Mouse (Mus musculus) hindbrain, embryonic 13.5 days (tissue): ENCODE data around the gene Ahsa1. TPM values are rescaled to one million over a fixed set of nuclear protein-coding genes. Genes with fewer than 3 reads are reported as not detected.

ENCODE experiments used
- ATAC-seq: fragments of 200-750 bp; cut with Nextera tagmentation; 2 replicates; pipeline ENCODE4 v1.8.0; 2017; ENCODE audit warnings: moderate TSS enrichment; ENCODE audit not compliant: low FRiP score
- H3K27ac ChIP-seq: fragments of 300-500 bp; sonication (generic); 2 replicates; pipeline ENCODE4 v1.5.1; 2015; ENCODE audit warnings: inconsistent platforms, mild to moderate bottlenecking, moderate library complexity
- H3K27me3 ChIP-seq: fragments of 300-500 bp; sonication (generic); 2 replicates; pipeline ENCODE4 v1.6.1; 2015; ENCODE audit warnings: mild to moderate bottlenecking, inconsistent platforms
- H3K36me3 ChIP-seq: fragments of 300-500 bp; sonication (generic); 2 replicates; pipeline ENCODE4 v1.6.1; 2015; ENCODE audit warnings: mild to moderate bottlenecking, inconsistent platforms
- H3K4me1 ChIP-seq: fragments of 300-500 bp; sonication (generic); replicated peaks from 2 replicates; pipeline ENCODE4 v1.6.1; 2015; ENCODE audit warnings: inconsistent platforms
- H3K4me2 ChIP-seq: fragments of 300-500 bp; sonication (generic); 2 replicates; pipeline ENCODE4 v1.6.1; 2015; ENCODE audit warnings: inconsistent platforms, mild to moderate bottlenecking, moderate library complexity
- H3K4me3 ChIP-seq: fragments of 300-500 bp; sonication (generic); 2 replicates; pipeline ENCODE4 v1.5.1; 2015; ENCODE audit warnings: mild to moderate bottlenecking, inconsistent platforms
- H3K9ac ChIP-seq: fragments of 300-500 bp; sonication (generic); 2 replicates; pipeline ENCODE4 v1.6.1; 2015; ENCODE audit warnings: mild to moderate bottlenecking, inconsistent platforms
- H3K9me3 ChIP-seq: fragments of 300-500 bp; sonication (generic); 2 replicates; pipeline ENCODE4 v1.6.1; 2016; ENCODE audit warnings: inconsistent platforms
- WGBS: fragments of 180-500 bp; shearing (Covaris S2); methylation state at CpG from one replicate; pipeline ENCODE4 v1.1.7; 2015; 5-methylcytosine and 5-hydroxymethylcytosine counted together
- microRNA-seq: library from miRNA; unstranded; fragments of <30 nt; microRNA quantifications from one replicate; pipeline ENCODE4, GENCODE M21; 2016
- polyA plus RNA-seq: library from polyadenylated mRNA; unstranded; fragments of >200 nt; fragmentation: Nextera tagmentation; extraction: Ambion mirVana; gene quantifications from 2 replicates; pipeline ENCODE4 v1.2.1, GENCODE M21; 2015

Ahsa1 gene
- polyA plus RNA-seq, 1 experiment from 2014 or later, result 214 TPM

- H3K27me3 ChIP-seq, result no peaks in the 10 kb centered on the region
- no peaks in the 10 kb centered on the region for H3K9me3 ChIP-seq
- no peak for ATAC-seq
- no peak overlapping the region for H3K27ac ChIP-seq
- no peaks in the 10 kb centered on the region for H3K4me1 ChIP-seq
- no peak overlapping the region for H3K4me3 ChIP-seq
- peaks cover 9% of the 10 kb centered on the region; the same call in 1 of the 2 replicates for H3K36me3 ChIP-seq
- 90% methylated on average over 3 of the region's 3 CpGs for WGBS
- H3K4me2 ChIP-seq, result no peak overlapping the region
- no peak overlapping the region for H3K9ac ChIP-seq
Measured at GRCm38 (mm10) chr12:87319229-87319628, 53.0 kb downstream of the Ahsa1 start.

Small RNA genes within 50 kb of the gene (microRNA-seq; reads per million reads assigned to microRNA genes)
- gene Gm47293, result not detected

Other genes starting within 250 kb of the Ahsa1 start
- 6.8 and 7.3 TPM in 2 replicates for gene Tmem63c, start 245.1 kb upstream of the Ahsa1 start, polyA plus RNA-seq
- 0.94 and 1.2 TPM in 2 replicates for gene Ngb, start 163.9 kb upstream of the Ahsa1 start, polyA plus RNA-seq
- gene Gstz1, start 119.3 kb upstream of the Ahsa1 start, polyA plus RNA-seq, result 29.6 and 32.6 TPM in 2 replicates
- 11.5 and 12.9 TPM in 2 replicates for gene Pomt2, start 118.5 kb upstream of the Ahsa1 start, polyA plus RNA-seq
- 1.7 and 2.4 TPM in 2 replicates for gene Samd15, start 66.8 kb upstream of the Ahsa1 start, polyA plus RNA-seq
- gene Tmed8, start 66.0 kb upstream of the Ahsa1 start, polyA plus RNA-seq, result 4.1 and 4.2 TPM in 2 replicates
- gene Noxred1, start 27.7 kb upstream of the Ahsa1 start, polyA plus RNA-seq, result 1.6 and 2.1 TPM in 2 replicates
- 57.7 and 62.4 TPM in 2 replicates for gene Vipas39, start 223 bp upstream of the Ahsa1 start, polyA plus RNA-seq
- gene Ism2, start 33.2 kb downstream of the Ahsa1 start, polyA plus RNA-seq, result 1.1 and 1.2 TPM in 2 replicates
- 64.8 and 70.5 TPM in 2 replicates for gene Sptlc2, start 121.9 kb downstream of the Ahsa1 start, polyA plus RNA-seq
- 283 and 290 TPM in 2 replicates for gene Slirp, start 177.4 kb downstream of the Ahsa1 start, polyA plus RNA-seq
- 45.5 and 48.2 TPM in 2 replicates for gene Alkbh1, start 177.5 kb downstream of the Ahsa1 start, polyA plus RNA-seq
- 124 and 129 TPM in 2 replicates for gene Snw1, start 205.8 kb downstream of the Ahsa1 start, polyA plus RNA-seq
- gene Gm5788, start 228.2 kb downstream of the Ahsa1 start, polyA plus RNA-seq, result not detected in 2 replicates
- not detected in 2 replicates for gene Gm8300, start 247.8 kb downstream of the Ahsa1 start, polyA plus RNA-seq